Mouse (Mus musculus) hindbrain, embryonic 12.5 days (tissue): ENCODE data around the gene Hrg. TPM values are rescaled to one million over a fixed set of nuclear protein-coding genes. Genes with fewer than 3 reads are reported as not detected.

ENCODE experiments used
- ATAC-seq: fragments of 200-750 bp; cut with Nextera tagmentation; 2 replicates; pipeline ENCODE4 v1.8.0; 2017; ENCODE audit warnings: moderate TSS enrichment; ENCODE audit not compliant: low FRiP score
- H3K27ac ChIP-seq: fragments of 300-500 bp; sonication (generic); 2 replicates; pipeline ENCODE4 v1.5.1; 2016; ENCODE audit warnings: mild to moderate bottlenecking
- H3K27me3 ChIP-seq: fragments of 300-500 bp; sonication (generic); 2 replicates; pipeline ENCODE4 v1.6.1; 2016; ENCODE audit warnings: mild to moderate bottlenecking
- H3K36me3 ChIP-seq: fragments of 300-500 bp; sonication (generic); 2 replicates; pipeline ENCODE4 v1.6.1; 2016; ENCODE audit warnings: mild to moderate bottlenecking
- H3K4me1 ChIP-seq: fragments of 300-500 bp; sonication (generic); 2 replicates; pipeline ENCODE4 v1.6.1; 2016
- H3K4me2 ChIP-seq: fragments of 300-500 bp; sonication (generic); replicated peaks from 2 replicates; pipeline ENCODE4 v1.6.1; 2016; ENCODE audit warnings: mild to moderate bottlenecking
- H3K4me3 ChIP-seq: fragments of 300-500 bp; sonication (generic); 2 replicates; pipeline ENCODE4 v1.5.1; 2016; ENCODE audit warnings: mild to moderate bottlenecking
- H3K9ac ChIP-seq: fragments of 300-500 bp; sonication (generic); 2 replicates; pipeline ENCODE4 v1.6.1; 2016; ENCODE audit warnings: mild to moderate bottlenecking, moderate library complexity
- H3K9me3 ChIP-seq: fragments of 300-500 bp; sonication (generic); replicated peaks from 2 replicates; pipeline ENCODE4 v1.6.1; 2016; ENCODE audit warnings: mild to moderate bottlenecking
- WGBS: fragments of 180-500 bp; shearing (Covaris S2); methylation state at CpG from one replicate; pipeline ENCODE4 v1.1.7; 2016; 5-methylcytosine and 5-hydroxymethylcytosine counted together
- polyA plus RNA-seq: library from polyadenylated mRNA; unstranded; fragments of >200 nt; fragmentation: Nextera tagmentation; extraction: Ambion mirVana; gene quantifications from 2 replicates; pipeline ENCODE4 v1.2.1, GENCODE M21; 2016

The Hrg gene
- 0.18 TPM in 1 of 2 replicates, not detected in the other for polyA plus RNA-seq

DNA sequence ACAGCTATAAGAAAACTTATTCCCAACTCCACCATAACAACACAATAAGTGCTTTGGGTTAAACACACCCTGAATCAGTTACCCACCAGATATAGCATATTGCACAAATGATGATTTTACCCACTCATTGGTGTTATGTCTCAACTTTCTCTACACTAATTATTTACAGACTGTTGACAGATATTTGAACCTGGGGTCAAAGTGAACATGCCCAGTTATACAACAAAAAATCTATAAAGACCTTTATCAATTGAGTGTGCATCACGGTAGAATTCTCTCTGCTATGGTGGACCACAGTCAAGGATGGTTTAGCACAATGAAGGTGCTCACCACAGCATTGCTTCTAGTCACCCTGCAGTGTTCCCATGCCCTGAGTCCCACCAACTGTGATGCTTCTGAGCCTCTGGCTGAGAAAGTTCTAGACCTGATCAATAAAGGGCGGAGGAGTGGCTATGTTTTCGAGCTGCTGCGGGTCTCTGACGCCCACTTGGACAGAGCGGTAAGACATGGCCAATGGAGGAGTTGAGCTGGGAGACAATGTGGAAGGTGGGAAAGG is at the start of gene Hrg:
Gene Hrg (plus strand): TSS at position 233 of the 556 bp plus-strand sequence.
- Histone ChIP-seq H3K4me1 (peaks cover 8% of the 10 kb centered on the region; the same call in 1 of the 2 replicates), H3K27ac (no peak within 1 kb of the TSS), H3K4me3 (no peak within 1 kb of the TSS), H3K4me2 (no peak within 1 kb of the TSS), H3K27me3 (no peaks in the 10 kb centered on the region), H3K9me3 (no peaks in the 10 kb centered on the region), H3K36me3 (no peaks in the 10 kb centered on the region), H3K9ac (no peak within 1 kb of the TSS)
- ATAC-seq: no peak
- 93% methylated on average over 6 of the region's 6 CpGs for WGBS

DNA sequence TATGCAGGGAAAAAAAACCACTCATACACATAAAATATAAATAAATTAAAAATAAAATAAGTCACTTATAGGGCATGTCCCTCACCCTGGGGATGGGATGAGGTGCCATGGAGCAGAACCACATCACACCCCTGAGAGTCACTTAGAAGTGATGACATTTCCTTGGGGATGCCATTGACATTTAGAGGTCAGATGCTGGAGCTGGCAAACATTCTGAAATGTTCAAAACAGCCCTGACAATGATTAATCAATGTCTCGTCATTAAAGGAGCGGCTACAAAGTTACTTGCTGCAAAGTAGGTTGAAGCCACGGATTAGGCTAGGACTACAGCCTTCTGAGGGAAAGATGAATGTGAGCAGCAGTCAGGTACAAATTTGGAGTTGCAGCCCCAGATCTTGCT is 49.5 kb upstream of the Hrg start:
- ATAC-seq: no peak
- Histone ChIP-seq H3K4me3 (no peak overlapping the region), H3K9me3 (no peaks in the 10 kb centered on the region), H3K36me3 (no peaks in the 10 kb centered on the region), H3K27me3 (no peaks in the 10 kb centered on the region), H3K27ac (no peak overlapping the region), H3K9ac (no peak overlapping the region), H3K4me2 (no peak overlapping the region), H3K4me1 (no peaks in the 10 kb centered on the region)
- 75% methylated on average over 3 of the region's 3 CpGs for WGBS

DNA sequence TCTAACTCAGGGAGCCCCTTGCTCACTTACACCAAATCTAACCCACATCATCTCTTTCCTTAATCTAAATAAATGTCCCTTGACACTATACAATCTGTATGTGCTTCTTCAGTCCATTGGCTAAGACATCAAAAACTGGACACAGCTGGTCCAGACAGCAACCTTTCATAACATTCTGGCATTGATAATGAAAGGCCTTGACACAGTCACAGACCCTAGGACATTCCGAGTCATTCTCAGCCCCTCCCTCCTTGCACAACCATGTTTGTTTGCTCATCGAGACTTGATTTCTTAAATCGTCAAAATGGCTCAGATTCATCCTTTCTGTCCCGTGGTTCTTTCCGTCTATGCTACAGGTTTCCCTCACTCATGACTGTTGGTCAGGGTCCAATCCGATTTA is 41.6 kb upstream of the Hrg start:
- Histone ChIP-seq H3K4me2 (no peak overlapping the region), H3K9me3 (no peaks in the 10 kb centered on the region), H3K27ac (no peak overlapping the region), H3K4me3 (no peak overlapping the region), H3K27me3 (no peaks in the 10 kb centered on the region), H3K36me3 (no peaks in the 10 kb centered on the region), H3K9ac (no peak overlapping the region), H3K4me1 (no peaks in the 10 kb centered on the region)
- WGBS: 90% methylated on average over 6 of the region's 6 CpGs
- ATAC-seq: no peak

DNA sequence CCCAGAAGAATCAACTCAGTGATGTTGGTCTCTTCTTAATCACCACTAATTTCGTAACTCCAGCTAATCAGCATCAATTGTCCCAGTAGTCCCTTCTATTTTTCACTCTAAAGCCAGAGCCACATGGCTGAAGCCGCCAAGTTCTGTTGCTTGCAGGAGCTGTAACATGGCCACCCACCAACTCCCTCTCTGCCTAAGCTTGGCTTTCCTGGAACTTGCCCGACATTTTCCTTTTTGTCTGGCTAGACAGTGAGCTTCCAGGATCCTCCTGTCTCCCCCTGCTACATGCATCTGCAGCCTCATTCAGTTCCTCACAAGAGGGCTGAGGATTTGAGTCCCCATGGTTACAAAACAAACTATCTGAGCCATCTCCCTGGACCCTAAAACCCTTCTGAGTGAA is 38.9 kb upstream of the Hrg start:
- Histone ChIP-seq H3K9me3 (no peaks in the 10 kb centered on the region; the same call in 1 of the 2 replicates), H3K27me3 (no peaks in the 10 kb centered on the region), H3K9ac (no peak overlapping the region), H3K4me1 (no peaks in the 10 kb centered on the region), H3K4me2 (no peak overlapping the region), H3K4me3 (no peak overlapping the region), H3K27ac (no peak overlapping the region), H3K36me3 (no peaks in the 10 kb centered on the region)
- 76% methylated on average over 3 of the region's 3 CpGs for WGBS
- ATAC-seq: no peak

DNA sequence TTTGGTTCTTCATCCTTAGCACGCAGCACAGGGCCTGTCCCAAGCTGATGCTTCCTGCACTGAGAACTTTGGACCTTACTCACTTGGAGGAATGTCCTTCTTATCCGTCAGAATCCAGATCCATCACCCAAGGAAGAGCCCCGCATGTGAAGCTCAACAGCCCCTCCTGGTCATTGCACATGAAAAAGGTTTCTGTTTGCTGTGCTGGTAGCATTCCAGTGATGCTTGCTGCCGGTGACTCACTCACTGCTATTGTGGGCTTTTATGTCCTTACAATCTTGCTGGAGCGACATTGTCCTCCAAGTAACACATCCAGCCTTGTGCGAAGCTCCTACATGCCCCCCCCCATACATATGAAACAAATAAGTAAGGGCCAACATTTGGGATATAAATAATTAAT is 38.0 kb upstream of the Hrg start:
- Histone ChIP-seq H3K9ac (no peak overlapping the region), H3K4me2 (no peak overlapping the region), H3K4me3 (no peak overlapping the region), H3K27ac (no peak overlapping the region), H3K36me3 (no peaks in the 10 kb centered on the region), H3K27me3 (no peaks in the 10 kb centered on the region), H3K4me1 (no peaks in the 10 kb centered on the region), H3K9me3 (no peaks in the 10 kb centered on the region; the same call in 1 of the 2 replicates)
- WGBS: 82% methylated on average over 6 of the region's 6 CpGs
- ATAC-seq: no peak

DNA sequence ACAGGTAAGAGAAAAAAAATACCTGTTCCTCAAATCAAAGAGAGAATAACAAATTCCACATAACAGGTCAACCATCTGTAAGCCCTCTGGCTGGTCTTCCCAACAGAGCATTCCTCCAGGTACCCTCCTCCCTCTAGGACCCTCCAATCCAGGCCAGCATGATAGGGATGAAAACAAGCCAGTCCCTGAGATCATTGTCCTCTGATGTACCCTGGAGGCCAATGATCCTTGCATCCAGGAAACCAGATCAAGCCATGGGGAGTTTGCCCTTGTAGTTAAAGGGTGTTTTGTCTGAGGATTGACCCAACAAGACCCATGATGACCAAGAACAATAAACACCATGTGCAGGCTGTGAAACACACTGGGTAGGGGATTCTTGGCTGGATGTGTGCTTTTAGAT is 36.6 kb upstream of the Hrg start:
- Histone ChIP-seq H3K4me2 (no peak overlapping the region), H3K36me3 (no peaks in the 10 kb centered on the region), H3K9me3 (no peaks in the 10 kb centered on the region; the same call in 1 of the 2 replicates), H3K27me3 (no peaks in the 10 kb centered on the region), H3K27ac (no peak overlapping the region), H3K9ac (no peak overlapping the region), H3K4me3 (no peak overlapping the region), H3K4me1 (no peaks in the 10 kb centered on the region)
- ATAC-seq: no peak

DNA sequence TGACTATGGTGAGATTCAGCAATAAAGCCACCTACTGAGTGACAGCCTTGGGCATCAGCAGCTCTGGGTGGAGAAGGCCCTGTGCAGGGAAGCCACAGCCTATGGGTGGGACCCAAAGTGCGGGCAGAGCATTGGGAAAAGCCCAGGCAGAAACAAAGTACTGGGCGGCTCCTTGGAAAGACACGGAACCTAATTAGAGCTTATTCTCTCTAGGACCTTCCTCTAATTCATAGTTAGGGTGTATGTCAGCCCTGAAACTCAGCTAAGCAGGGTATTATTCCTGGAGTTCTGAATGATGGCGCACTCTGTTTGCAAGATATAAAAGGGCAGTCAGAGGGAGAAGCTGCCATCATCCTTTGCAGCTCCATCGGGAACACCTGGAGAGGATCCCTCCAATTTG is 32.8 kb upstream of the Hrg start, which contains the start of gene Fetub:
Gene Fetub (plus strand): TSS at position 301 of the 400 bp plus-strand sequence.
- WGBS: 87% methylated on average over 5 of the region's 5 CpGs
- no peak within 1 kb of the TSS for H3K4me3 ChIP-seq
- H3K36me3 ChIP-seq: no peaks in the 10 kb centered on the region
- H3K27ac ChIP-seq: no peak within 1 kb of the TSS
- H3K27me3 ChIP-seq: no peaks in the 10 kb centered on the region
- no peak within 1 kb of the TSS for H3K9ac ChIP-seq
- no peaks in the 10 kb centered on the region; the same call in 1 of the 2 replicates for H3K9me3 ChIP-seq
- no peak within 1 kb of the TSS for H3K4me2 ChIP-seq
- ATAC-seq: no peak
- H3K4me1 ChIP-seq: no peaks in the 10 kb centered on the region

DNA sequence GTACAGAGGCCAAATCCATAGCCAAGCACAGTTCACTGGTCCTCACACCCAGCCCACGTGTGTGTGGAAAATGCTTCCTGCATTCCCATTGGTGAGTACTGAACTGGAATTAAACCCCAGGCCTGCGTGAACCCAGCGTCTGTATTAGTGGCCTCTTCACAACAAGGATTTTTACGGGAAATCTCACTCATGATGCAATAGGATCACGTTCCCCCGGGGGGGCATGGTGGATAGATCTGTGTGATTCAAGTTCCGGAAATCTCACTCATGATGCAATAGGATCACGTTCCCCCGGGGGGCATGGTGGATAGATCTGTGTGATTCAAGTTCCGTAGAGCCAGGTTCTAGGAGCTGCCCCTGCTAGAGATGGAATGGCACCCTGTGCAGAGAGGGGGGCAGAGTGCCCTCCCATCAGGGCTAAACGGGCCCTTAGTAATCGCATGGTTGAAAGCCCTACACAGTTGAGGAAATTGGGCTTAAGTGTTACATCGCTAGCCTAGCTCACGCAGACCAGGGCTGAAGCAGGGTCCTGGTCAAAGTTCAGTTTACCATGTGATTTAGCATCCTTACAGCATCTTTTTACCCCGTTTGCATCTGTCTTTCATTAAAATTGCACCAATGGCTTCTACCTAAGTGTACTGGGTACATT is 32.1 kb upstream of the Hrg start:
- WGBS: 71% methylated on average over 15 of the region's 15 CpGs
- Histone ChIP-seq H3K4me2 (no peak overlapping the region), H3K4me1 (no peaks in the 10 kb centered on the region)

DNA sequence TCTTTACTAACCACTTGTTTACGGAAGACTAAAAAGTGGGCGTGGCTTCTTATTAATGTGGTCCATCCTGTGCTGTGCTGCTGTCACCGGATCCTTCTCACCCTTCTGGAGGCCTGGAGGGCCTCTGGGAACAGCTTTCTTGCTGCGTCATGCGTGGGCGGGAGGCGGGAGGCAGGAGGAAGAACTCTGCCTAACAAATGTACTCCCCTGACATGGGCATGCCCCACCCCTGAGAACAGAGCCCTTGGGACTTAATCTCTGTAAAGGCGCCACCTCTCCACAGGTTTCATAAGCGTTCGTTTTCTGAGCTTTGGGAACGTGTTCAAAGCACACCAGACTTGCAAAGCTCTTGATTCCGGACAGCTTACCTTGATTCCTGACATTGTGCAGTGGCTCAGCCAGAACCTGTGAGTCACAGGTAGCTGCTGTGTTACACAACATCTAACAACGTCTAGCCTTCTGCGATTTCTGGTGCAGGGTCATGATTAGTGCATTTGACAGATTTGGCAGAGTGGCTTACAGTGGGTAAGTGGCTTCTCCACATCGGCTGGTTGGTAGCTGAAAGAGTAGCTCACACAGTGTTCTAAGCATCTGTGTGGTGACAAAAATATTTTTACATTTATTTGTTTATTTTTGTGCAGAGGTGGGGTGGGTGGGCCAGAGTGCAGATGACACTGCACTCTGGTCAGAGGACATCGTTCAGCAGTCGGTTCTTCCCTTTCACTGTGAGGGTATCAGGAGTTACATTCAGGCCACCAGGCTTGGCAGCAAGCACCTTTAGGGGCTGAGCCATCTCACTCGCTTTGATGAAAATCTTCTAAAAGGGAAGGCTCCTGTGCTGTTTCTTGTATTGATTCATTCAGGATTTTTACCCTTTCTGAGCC is 30.7 kb upstream of the Hrg start:
- no peaks in the 10 kb centered on the region for H3K36me3 ChIP-seq
- no peaks in the 10 kb centered on the region; the same call in 1 of the 2 replicates for H3K9me3 ChIP-seq
- no peak for ATAC-seq
- no peaks in the 10 kb centered on the region for H3K27me3 ChIP-seq
- WGBS: 67% methylated on average over 18 of the region's 18 CpGs
- H3K27ac ChIP-seq: no peak overlapping the region
- no peak overlapping the region for H3K4me2 ChIP-seq
- no peaks in the 10 kb centered on the region for H3K4me1 ChIP-seq
- no peak overlapping the region for H3K4me3 ChIP-seq
- H3K9ac ChIP-seq: no peak overlapping the region

More for the DNA sequence above, 32.1 kb upstream of the Hrg start:
- ATAC-seq: no peak
- H3K4me3 ChIP-seq: no peak overlapping the region
- no peak overlapping the region for H3K27ac ChIP-seq
- no peak overlapping the region for H3K9ac ChIP-seq
- H3K27me3 ChIP-seq: no peaks in the 10 kb centered on the region
- H3K36me3 ChIP-seq: no peaks in the 10 kb centered on the region
- H3K9me3 ChIP-seq: no peaks in the 10 kb centered on the region; the same call in 1 of the 2 replicates

DNA sequence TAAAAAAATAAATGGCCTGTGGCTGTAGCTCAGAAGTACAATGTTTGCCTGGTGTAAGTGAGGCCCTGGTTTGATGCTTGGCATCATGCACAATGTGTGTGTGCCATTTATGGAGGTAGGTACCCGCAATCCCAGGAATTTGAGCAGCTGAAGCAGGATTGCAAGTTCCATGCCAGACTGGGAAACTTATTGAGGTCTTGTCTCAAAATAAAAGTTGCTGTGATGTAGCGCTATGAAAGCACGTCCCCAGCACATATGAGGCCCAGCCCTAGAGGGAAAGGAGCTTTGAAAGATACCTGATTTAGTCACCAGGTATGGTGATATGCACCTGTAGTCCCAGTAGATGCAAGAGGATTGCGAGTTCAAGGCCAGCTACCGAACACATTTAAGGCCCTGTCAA is 29.1 kb upstream of the Hrg start:
- Histone ChIP-seq H3K27me3 (no peaks in the 10 kb centered on the region), H3K4me1 (no peaks in the 10 kb centered on the region), H3K27ac (no peak overlapping the region), H3K9me3 (no peaks in the 10 kb centered on the region), H3K9ac (no peak overlapping the region), H3K4me2 (no peak overlapping the region), H3K36me3 (no peaks in the 10 kb centered on the region), H3K4me3 (no peak overlapping the region)
- no peak for ATAC-seq
- 94% methylated on average over 5 of the region's 5 CpGs for WGBS

DNA sequence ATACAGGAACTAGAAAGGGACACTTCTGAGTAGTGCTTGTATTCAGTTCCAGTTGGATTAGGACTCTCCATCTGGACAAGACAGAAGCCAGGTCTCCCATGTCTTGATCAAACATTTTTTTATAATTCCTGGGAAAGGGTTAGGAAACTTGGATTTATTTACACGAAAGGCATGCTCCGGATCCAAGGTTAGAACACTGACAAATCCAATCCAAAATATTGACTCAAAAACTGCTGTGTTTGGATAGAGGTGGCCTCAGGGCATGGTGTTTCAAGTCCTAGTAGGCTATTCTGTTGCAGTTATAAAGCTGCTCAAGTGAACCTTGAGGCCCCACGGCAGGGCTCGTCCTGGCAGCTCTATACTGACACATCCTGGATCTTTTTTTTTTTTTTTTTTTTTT is 28.4 kb upstream of the Hrg start:
- no peaks in the 10 kb centered on the region for H3K36me3 ChIP-seq
- 76% methylated on average over 4 of the region's 4 CpGs for WGBS
- H3K27ac ChIP-seq: no peak overlapping the region
- no peak overlapping the region for H3K4me3 ChIP-seq
- H3K4me2 ChIP-seq: no peak overlapping the region
- no peak for ATAC-seq
- no peaks in the 10 kb centered on the region for H3K4me1 ChIP-seq
- H3K9me3 ChIP-seq: no peaks in the 10 kb centered on the region
- no peak overlapping the region for H3K9ac ChIP-seq
- H3K27me3 ChIP-seq: no peaks in the 10 kb centered on the region

DNA sequence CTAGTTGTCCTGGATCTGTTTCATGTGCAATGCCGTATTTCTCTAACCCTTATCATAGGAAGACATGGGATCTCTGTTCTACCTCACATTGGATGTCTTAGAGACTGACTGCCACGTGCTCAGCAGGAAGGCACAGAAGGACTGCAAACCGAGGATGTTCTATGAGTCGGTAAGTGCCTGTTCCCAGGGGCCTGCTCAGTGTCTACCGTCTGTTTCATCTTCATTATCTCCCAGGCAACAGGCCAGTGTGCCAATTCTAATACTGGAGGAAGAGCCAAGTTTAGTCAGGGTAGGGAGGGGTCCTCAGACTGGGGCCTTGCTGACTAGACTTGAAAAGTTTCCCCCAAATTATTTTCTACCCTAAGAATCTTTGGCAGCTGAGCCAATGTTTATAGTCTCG is 21.3 kb upstream of the Hrg start:
- Histone ChIP-seq H3K27me3 (no peaks in the 10 kb centered on the region), H3K9ac (no peak overlapping the region), H3K4me3 (no peak overlapping the region), H3K36me3 (no peaks in the 10 kb centered on the region), H3K4me1 (no peaks in the 10 kb centered on the region), H3K4me2 (no peak overlapping the region), H3K9me3 (no peaks in the 10 kb centered on the region), H3K27ac (no peak overlapping the region)
- 65% methylated on average over 6 of the region's 6 CpGs for WGBS
- ATAC-seq: no peak
